Mouse (Mus musculus) G1E-ER4 (cell line): ENCODE results near the gene Ckap5. TPM values are rescaled to one million over a fixed set of nuclear protein-coding genes. Genes with fewer than 3 reads are reported as not detected.

Source experiments
- GATA1 ChIP-seq: IDR thresholded peaks from one replicate; pipeline ENCODE4 v1.8.0; 2012; ENCODE audit warnings: low read length, inconsistent platforms
- polyA plus RNA-seq: library from polyadenylated mRNA; stranded (reverse); fragments of >175 nt; gene quantifications from 2 replicates; pipeline ENCODE4 v1.2.3, GENCODE M21; 2012

The Ckap5 gene
- 2.3 and 4.0 TPM in 2 replicates for polyA plus RNA-seq

GRCm38 (mm10) chr2:91526294-91527146 lies at the start of gene Ckap5:
Gene Ckap5, plus strand, starts transcription at chr2:91526762.
- no peak for TF ChIP-seq GATA1

DNA sequence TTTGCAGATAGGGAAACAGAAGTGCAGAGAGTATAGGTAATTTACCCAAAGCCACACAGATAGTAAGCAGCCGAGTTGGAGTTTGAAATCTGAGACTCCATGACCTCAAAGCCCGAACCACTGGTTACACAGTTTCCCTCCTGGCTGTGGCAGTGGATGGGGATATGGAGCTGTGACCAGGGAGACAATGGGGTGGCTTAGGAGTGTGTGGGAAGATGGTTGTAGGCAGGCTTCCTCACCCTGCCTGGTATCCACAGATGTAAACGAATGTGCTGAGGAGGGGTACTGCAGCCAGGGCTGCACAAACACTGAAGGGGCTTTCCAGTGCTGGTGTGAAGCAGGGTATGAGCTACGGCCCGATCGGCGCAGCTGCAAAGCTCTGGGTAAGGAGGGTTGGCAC lies 49.7 kb upstream of the Ckap5 start:
- no peak for TF ChIP-seq GATA1

DNA sequence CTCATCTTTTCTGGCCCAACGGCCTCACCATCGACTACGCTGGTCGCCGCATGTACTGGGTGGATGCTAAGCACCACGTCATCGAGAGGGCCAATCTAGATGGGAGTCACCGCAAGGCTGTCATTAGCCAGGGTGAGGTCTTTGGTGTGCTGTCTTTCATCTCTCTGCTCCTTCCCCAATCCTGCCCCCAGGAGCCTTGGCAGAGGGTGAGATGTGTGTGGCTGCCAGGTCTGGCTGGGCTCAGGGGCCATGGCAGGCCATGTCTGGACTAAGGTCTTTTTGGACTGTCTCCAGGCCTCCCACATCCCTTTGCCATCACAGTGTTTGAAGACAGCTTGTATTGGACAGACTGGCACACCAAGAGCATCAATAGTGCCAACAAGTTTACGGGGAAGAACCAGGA lies 46.2 kb upstream of the Ckap5 start:
- no peak for TF ChIP-seq GATA1

- TF ChIP-seq GATA1, result no peak
These were observed 45.6 kb upstream of the Ckap5 start for GRCm38 (mm10) chr2:91480805-91481514.

DNA sequence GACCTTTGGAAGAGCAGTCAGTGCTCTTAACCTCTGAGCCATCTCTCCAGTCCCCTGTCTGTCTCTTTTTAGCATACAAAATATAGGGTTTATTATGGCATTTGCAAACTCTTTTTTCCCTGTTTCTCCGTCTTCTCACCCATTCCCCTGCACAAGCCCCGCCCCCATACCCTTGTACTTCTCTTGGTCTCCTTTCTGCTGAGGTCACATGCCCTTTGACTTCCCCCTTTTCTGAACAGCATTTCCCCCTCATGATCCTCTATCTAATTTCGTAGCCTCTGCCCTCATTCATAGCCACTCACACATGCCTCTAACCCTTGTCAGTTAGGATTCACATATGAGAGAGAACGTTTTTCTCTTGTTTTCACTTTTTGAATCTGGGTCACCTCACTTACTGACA lies 41.9 kb upstream of the Ckap5 start:
- no peak for TF ChIP-seq GATA1

DNA sequence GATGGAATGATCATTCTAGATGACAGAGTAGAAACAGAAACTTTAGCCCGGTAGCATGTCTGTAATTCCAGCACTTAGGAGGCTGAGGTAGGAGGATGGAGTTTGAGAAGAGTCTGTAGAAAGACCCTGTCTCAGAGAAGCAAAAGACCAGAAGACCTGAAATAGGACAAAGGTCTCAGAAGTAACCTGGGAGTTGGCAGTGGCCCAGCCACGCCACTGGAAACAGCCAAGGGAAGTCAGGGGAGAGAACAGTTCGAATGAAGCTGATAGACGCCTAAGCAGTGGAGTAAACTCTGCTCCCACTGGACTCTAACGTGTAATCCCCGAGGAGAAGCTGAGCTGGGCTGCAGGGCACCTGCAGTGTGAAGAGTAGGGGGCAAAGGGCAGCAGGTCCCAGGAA lies 41.3 kb upstream of the Ckap5 start:
- no peak for TF ChIP-seq GATA1

DNA sequence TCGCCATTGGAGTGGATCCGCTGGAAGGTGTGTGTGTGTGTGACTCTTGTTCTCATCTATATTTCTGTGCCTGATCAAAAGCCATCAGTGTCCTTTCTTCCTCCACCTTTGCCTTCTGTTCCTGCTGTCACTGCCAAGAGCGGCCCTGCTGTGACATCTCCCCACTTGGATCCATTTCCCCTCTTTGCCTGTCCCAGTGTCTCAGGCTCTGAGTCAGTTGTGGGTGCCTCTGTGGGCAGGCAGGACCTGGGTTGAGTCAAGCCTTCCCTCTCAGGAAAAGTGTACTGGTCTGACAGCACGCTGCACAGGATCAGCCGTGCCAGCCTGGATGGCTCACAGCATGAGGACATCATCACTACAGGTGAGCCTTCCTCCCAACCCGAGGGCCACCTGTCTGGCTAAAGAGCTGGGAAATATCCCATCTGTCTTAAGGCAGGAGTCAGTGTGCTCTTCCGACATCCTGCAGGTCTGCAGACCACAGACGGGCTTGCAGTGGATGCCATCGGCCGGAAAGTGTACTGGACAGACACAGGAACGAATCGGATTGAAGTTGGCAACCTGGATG lies 34.4 kb upstream of the Ckap5 start:
- no peak for TF ChIP-seq GATA1

DNA sequence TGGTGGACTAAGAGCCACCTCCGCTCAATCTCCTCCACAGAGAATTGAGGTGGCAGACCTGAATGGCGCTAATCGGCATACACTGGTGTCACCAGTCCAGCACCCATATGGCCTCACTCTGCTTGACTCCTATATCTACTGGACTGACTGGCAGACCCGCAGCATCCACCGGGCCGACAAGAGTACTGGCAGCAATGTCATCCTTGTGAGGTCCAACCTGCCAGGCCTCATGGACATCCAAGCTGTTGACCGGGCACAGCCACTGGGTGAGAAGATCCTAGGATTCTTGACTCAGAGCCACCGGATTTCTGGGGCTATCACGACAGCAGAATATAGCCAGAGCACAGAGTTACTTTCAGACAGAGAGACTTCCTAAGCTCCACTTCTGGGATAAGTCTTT lies 32.6 kb upstream of the Ckap5 start:
- TF ChIP-seq GATA1, result no peak

DNA sequence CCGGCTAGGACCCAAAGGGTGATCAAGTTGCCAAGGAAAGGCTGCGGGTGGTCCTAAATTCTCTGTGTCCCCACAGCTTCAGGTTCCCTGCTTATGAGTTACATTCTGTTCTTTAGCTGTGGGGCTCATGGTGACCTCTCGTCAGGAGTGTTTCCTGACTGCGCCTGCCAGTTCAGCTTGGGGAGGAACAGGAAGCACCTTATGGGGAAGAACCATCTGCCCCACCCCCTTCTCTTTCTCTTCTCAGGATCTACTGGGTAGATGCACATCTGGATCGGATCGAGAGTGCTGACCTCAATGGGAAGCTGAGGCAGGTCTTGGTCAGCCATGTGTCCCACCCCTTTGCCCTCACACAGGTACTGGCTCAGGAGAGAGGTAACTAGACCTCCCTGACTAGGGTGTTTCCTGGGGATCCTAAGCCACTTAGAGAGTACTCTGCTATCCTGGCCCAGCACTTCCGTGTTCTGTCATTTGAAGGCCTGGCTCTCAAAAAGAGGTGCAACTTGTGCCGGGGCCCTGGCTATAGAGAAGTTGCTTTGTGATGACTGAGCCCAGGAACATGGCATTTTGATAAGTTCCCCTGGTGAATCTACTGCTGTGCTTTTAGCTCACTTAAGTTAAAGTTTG lies 28.4 kb upstream of the Ckap5 start:
- no peak for TF ChIP-seq GATA1

DNA sequence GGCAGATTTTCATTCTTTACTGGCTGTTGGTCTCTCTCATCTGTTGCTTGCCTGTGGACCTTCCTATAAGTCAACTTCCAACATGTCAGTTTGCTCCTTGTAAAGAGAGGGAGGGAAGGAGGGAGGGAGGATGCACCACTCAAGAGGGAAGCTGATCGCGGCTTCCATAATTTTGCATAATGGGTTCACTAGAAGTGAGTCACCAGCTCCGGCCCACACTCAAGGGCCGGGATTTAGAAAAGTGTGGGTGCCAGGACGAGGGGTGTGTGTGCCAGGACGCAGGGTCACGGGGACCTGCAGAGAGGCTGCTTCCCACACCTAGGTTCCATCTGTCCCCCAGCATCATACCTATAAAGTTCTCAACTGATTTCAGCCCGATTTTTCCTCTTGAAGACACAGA lies 18.5 kb upstream of the Ckap5 start:
- TF ChIP-seq GATA1, result no peak

GRCm38 (mm10) chr2:91517186-91517585 lies 9.4 kb upstream of the Ckap5 start:
- no peak for TF ChIP-seq GATA1

GRCm38 (mm10) chr2:91527147-91527486 lies 555 bp downstream of the Ckap5 start:
- TF ChIP-seq GATA1, result no peak

DNA sequence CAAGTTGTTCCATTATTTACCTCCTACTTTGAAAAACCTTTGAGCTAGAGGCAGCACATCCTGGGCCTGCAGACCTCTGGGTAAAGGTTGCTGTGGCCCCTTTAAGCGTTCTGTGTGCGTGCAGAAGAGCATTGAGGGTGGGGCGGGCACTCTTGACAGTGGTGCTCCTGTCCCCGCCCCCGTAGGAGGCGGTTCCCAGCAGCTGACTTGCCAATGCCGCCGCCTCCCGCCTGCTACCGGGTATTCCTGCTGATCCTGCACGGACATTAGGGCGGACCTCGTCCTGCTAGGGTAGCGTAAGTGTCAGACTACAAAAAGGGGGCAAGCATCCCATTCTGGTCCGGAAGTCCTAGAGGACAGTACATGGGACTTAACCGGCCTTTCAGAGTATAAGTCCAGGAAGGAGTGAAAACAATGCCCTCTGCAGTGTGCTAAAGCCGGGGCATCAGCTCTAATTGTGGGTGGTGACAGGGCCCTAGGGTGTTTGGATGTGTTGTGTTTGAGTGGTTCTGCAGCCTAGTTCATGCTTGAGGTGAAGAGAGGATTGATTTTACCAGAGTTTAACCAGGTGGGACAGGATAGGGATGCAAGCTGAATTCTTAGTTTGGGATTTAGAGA lies 11.1 kb downstream of the Ckap5 start:
- no peak for TF ChIP-seq GATA1

GRCm38 (mm10) chr2:91568125-91568524 lies 41.6 kb downstream of the Ckap5 start:
- no peak for TF ChIP-seq GATA1

- TF ChIP-seq GATA1, result no peak
These were observed 54.3 kb downstream of the Ckap5 start for GRCm38 (mm10) chr2:91580894-91581293.

DNA sequence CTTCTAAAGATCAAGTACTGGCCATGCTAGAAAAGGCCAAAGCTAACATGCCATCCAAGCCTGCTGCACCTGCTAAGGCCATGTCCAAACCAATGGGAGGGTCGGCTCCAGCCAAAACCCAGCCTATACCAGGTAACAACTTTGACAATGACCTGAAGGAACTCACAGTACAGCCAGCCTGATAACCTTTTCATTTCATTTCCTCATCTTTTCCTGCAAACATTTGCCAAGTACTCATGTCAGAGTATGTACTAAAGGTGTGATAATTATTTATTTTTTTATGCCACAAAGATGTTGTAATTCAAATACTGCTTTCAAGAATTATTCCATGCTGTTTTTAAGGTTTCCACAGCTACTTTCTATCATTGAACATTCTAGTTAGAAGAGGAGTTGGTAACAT lies 59.7 kb downstream of the Ckap5 start:
- no peak for TF ChIP-seq GATA1
